Mouse (Mus musculus): ENCODE measurements around the gene Lgals9.
"Not testable (repeated sequence)": the region's sequence is repeated elsewhere in the genome, so short reads cannot be mapped to it uniquely, and the experiment has no call there.

Lgals9 gene

GRCm38 (mm10) chr11:79007356-79007755 is 22.6 kb upstream of the Lgals9 start:
- not testable (repeated sequence) for DNase-seq (ENCODE audit: low read depth, low spot score)

GRCm38 (mm10) chr11:79006417-79006816 is 21.7 kb upstream of the Lgals9 start:
- no peak for DNase-seq (ENCODE audit: low read depth, low spot score)

- no peak for DNase-seq (ENCODE audit: low read depth, low spot score)
Observed at GRCm38 (mm10) chr11:79005578-79006394, 21.0 kb upstream of the Lgals9 start.

- no peak for DNase-seq (ENCODE audit: low read depth, low spot score)
Observed at GRCm38 (mm10) chr11:79003769-79004638, 19.3 kb upstream of the Lgals9 start.

GRCm38 (mm10) chr11:79003053-79003768 is 18.5 kb upstream of the Lgals9 start:
- no peak for DNase-seq (ENCODE audit: low read depth, low spot score)

GRCm38 (mm10) chr11:79002551-79002951 is 17.8 kb upstream of the Lgals9 start:
- DNase-seq (ENCODE audit: low read depth, low spot score), result peak; percentile 59

- DNase-seq (ENCODE audit: low read depth, low spot score), result no peak
Observed at GRCm38 (mm10) chr11:79001871-79002270, 17.1 kb upstream of the Lgals9 start.

- DNase-seq (ENCODE audit: low read depth, low spot score), result no peak
Observed at GRCm38 (mm10) chr11:78999118-78999517, 14.4 kb upstream of the Lgals9 start.

- DNase-seq (ENCODE audit: low read depth, low spot score), result not testable (repeated sequence)
Observed at GRCm38 (mm10) chr11:78990875-78991543, 6.3 kb upstream of the Lgals9 start.

GRCm38 (mm10) chr11:78990096-78990495 is 5.3 kb upstream of the Lgals9 start:
- no peak for DNase-seq (ENCODE audit: low read depth, low spot score)

- not testable (repeated sequence) for DNase-seq (ENCODE audit: low read depth, low spot score)
Observed at GRCm38 (mm10) chr11:78989206-78989605, 4.5 kb upstream of the Lgals9 start.

GRCm38 (mm10) chr11:78986311-78987002 is 1.7 kb upstream of the Lgals9 start:
- no peak for DNase-seq (ENCODE audit: low read depth, low spot score)

GRCm38 (mm10) chr11:78985505-78985904 is 759 bp upstream of the Lgals9 start:
- no peak for DNase-seq (ENCODE audit: low read depth, low spot score)

GRCm38 (mm10) chr11:78983539-78983938 is 1.2 kb downstream of the Lgals9 start:
- no peak for DNase-seq (ENCODE audit: low read depth, low spot score)

- peak; percentile 29 for DNase-seq (ENCODE audit: low read depth, low spot score)
Observed at GRCm38 (mm10) chr11:78982513-78983291, 2.0 kb downstream of the Lgals9 start.

GRCm38 (mm10) chr11:78982042-78982441 is 2.7 kb downstream of the Lgals9 start:
- DNase-seq (ENCODE audit: low read depth, low spot score), result no peak

- no peak for DNase-seq (ENCODE audit: low read depth, low spot score)
Observed at GRCm38 (mm10) chr11:78980083-78980634, 4.6 kb downstream of the Lgals9 start.

- peak; percentile 56 for DNase-seq (ENCODE audit: low read depth, low spot score)
Observed at GRCm38 (mm10) chr11:78978176-78979019, 6.3 kb downstream of the Lgals9 start.
